15 mouse cellular contexts compared by ENCODE assay signal in the genomic region with DNA sequence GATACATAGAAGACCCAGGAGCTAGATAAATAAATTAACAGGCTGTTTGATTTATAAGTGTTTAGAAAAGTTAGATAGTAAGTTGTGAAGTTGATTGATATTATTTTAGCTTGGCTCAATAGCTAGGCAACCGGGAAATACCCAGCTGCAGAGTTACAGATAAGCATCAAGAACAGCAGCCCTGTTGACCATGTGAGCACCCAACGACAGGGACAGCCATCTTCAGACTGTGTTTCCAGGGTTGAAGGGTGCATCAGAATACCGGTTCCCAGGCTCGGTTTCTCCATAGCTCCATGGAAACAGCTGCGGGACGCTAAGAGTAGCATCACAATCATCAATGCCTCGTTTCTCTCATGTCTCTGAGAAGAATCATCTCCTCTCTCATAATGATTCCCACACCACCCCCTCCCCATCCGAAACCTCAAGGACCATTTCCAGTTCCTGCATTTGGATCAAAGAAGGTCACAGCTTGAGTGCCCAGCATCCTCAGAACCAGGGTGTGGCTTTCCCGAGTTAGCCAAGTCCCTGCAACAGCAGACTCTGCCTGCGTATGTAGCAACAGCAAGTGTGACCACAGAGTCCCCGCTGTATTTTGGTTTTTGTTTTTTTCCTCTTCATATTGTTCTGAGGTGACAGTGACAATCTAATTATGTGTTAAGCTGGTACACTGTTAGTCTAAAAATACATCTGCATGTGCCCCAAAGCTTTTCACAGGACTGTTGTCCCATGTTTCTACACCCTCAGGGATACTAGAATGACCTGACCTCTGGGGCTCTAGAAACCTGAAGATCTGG. TPM values are rescaled to one million over a fixed set of nuclear protein-coding genes. Genes with fewer than 3 reads are reported as not detected.
DNase-seq lines count a peak whose midpoint lies in the region; ATAC-seq and TF ChIP-seq lines count a peak whose summit lies in the region.
"Had no signal": no experiment of that assay in that cellular context is flagged by ENCODE, and none has a peak within 500 bp of the region (broad histone marks: within the 10 kb centered on the region; RNA-seq: fewer than 3 reads in every experiment).

No protein-coding gene starts in this region.

- no peak for TF ChIP-seq EP300 in liver, embryonic 14.5 days (IDR thresholded peaks at IDR 0.05; ENCODE audit: low read depth)

- H3K4me1 ChIP-seq in liver, embryonic 14.5 days (replicated peaks; ENCODE audit: control insufficient read depth in 2 of 2, insufficient read depth in 2 of 2, low read length in 1 of 2): peaks cover 0 to 6% of the 10 kb centered on the region in 2 experiments; a peak in 1 of 4 replicates
- H3K4me1 ChIP-seq: intestine, embryonic 15.5 days had no signal

- H3K9ac ChIP-seq in liver, embryonic 14.5 days (replicated peaks): no peak overlapping the region
- H3K9ac ChIP-seq: intestine, embryonic 15.5 days; midbrain, embryonic 12.5 days had no signal

- H3K36me3 ChIP-seq in liver, embryonic 14.5 days (replicated peaks; ENCODE audit: control insufficient read depth, insufficient read depth, low read depth): no peaks in the 10 kb centered on the region
- H3K36me3 ChIP-seq: intestine, embryonic 15.5 days; midbrain, embryonic 12.5 days had no signal

- DNase-seq in heart, adult 11 months: peak; percentile 93
- no peak for DNase-seq in heart, postnatal 4 days
- peak; percentile 70 to 74 for DNase-seq in B cell, adult 2 months
- no peak for DNase-seq in liver, embryonic 14.5 days (ENCODE audit: low read depth in 3 of 3, low spot score in 3 of 3)
- DNase-seq in monocyte, adult 2 months (ENCODE audit: low read depth in 1 of 2, low spot score in 2 of 2): peak; percentile 78 to 84
- no peak for DNase-seq in testis, postnatal 10 days (ENCODE audit: low spot score)
- no peak for DNase-seq in kidney, postnatal 36 days
- DNase-seq: adrenal gland, postnatal 25 days; cerebellum, adult 11-12 months; embryo, embryonic 11 days; heart, postnatal 14 days; kidney, postnatal 10 days had no signal

- TF ChIP-seq CTCF in liver, embryonic 14.5 days (IDR thresholded peaks at IDR 0.05; ENCODE audit: low read depth): no peak

- no peak overlapping the region for H3K4me2 ChIP-seq in liver, embryonic 14.5 days (ENCODE audit: low read depth)
- H3K4me2 ChIP-seq: intestine, embryonic 15.5 days; midbrain, embryonic 12.5 days had no signal

- WGBS in liver, embryonic 14.5 days (ENCODE audit: insufficient replicate concordance): 34% methylated on average over 11 of the region's 11 CpGs

- H3K4me3 ChIP-seq in liver, embryonic 14.5 days (ENCODE audit: insufficient read depth in 1 of 2, low read depth in 2 of 2, low read length in 2 of 2): no peak overlapping the region
- H3K4me3 ChIP-seq: intestine, embryonic 15.5 days; midbrain, embryonic 12.5 days had no signal

- H3K9me3 ChIP-seq in liver, embryonic 14.5 days (ENCODE audit: control insufficient read depth, low read length): no peaks in the 10 kb centered on the region
- H3K9me3 ChIP-seq: intestine, embryonic 15.5 days; midbrain, embryonic 12.5 days had no signal

- no peak for ATAC-seq in liver, embryonic 14.5 days (ENCODE audit: insufficient read depth)
- ATAC-seq in erythroid progenitor cell, adult 5-6 weeks (replicated peaks; ENCODE audit: low FRiP score, poor library complexity, severe bottlenecking): no peak
- ATAC-seq: intestine, embryonic 15.5 days had no signal

- no peaks in the 10 kb centered on the region for H3K27me3 ChIP-seq in liver, embryonic 14.5 days (ENCODE audit: control insufficient read depth, insufficient read depth, low read length)
- H3K27me3 ChIP-seq: intestine, embryonic 15.5 days had no signal

- H3K27ac ChIP-seq in liver, embryonic 14.5 days: 0 out of 2 replicates have a peak overlapping the region, but pooled peaks have one; percentile 8
- H3K27ac ChIP-seq: intestine, embryonic 15.5 days; midbrain, embryonic 12.5 days had no signal

RNA-seq across cellular contexts. Expression of gene Syk, which starts 11.2 kb away (rescaled TPM):
- 10 to 100 TPM; 24.1 to 26.5 TPM for total RNA-seq in heart, postnatal 4 days (2021)
- 3.4 and 4.3 TPM in 2 replicates for polyA plus RNA-seq in liver, embryonic 14.5 days (2012; rRNA removed)
- polyA plus RNA-seq in liver, embryonic 14.5 days (2014; fragmentation: Nextera tagmentation; extraction: Ambion mirVana): 4.2 and 4.3 TPM in 2 replicates
- 31.9 and 33.9 TPM in 2 replicates for total RNA-seq in erythroid progenitor cell, adult 5-6 weeks (2015; ENCODE audit: low replicate concordance)
- total RNA-seq in erythroid progenitor cell, adult 5-6 weeks (2017; ENCODE audit: low replicate concordance): 24.4 and 25.9 TPM in 2 replicates

RNA-seq across cellular contexts. Expression of gene Diras2, which starts 40.7 kb away (rescaled TPM):
- 1 to 10 TPM; 2.6 to 2.7 TPM for total RNA-seq in heart, postnatal 4 days (2021)
- 0.16 and 0.20 TPM in 2 replicates for polyA plus RNA-seq in liver, embryonic 14.5 days (2012; rRNA removed)
- 0.03 and 0.06 TPM in 2 replicates for polyA plus RNA-seq in liver, embryonic 14.5 days (2014; fragmentation: Nextera tagmentation; extraction: Ambion mirVana)
- total RNA-seq in erythroid progenitor cell, adult 5-6 weeks (2015; ENCODE audit: low replicate concordance): 0.36 TPM in 1 of 2 replicates, not detected in the other
- total RNA-seq in erythroid progenitor cell, adult 5-6 weeks (2017; ENCODE audit: low replicate concordance): 0.13 TPM in 1 of 2 replicates, not detected in the other

Comparison
In these comparisons a context has a peak if more than half of its experiments do, and no peak if none do; other contexts are left out.
1. DNase-seq: peak in heart, adult 11 months (single experiment), B cell, adult 2 months (2 of 2) and monocyte, adult 2 months (2 of 2); none in heart, postnatal 4 days (single experiment), liver, embryonic 14.5 days (0 of 3), testis, postnatal 10 days (single experiment) and kidney, postnatal 36 days (0 of 2).